Mouse (Mus musculus) lung, embryonic 15.5 days (tissue): ENCODE results near the gene Irgm1. TPM values are rescaled to one million over a fixed set of nuclear protein-coding genes. Genes with fewer than 3 reads are reported as not detected.
"Not testable (repeated sequence)": the region's sequence is repeated elsewhere in the genome, so short reads cannot be mapped to it uniquely, and the experiment has no call there.

ENCODE experiments used
- ATAC-seq: fragments of 200-750 bp; cut with Nextera tagmentation; 2 replicates; pipeline ENCODE4 v1.8.0; 2017; ENCODE audit warnings: moderate number of reproducible peaks, borderline replicate concordance; ENCODE audit not compliant: low FRiP score, low TSS enrichment; ENCODE audit errors: extremely low read depth
- H3K27ac ChIP-seq: fragments of 300-500 bp; sonication (generic); 2 replicates; pipeline ENCODE4 v1.5.1; 2015; ENCODE audit warnings: moderate library complexity, mild to moderate bottlenecking, inconsistent platforms
- H3K27me3 ChIP-seq: fragments of 300-500 bp; sonication (generic); 2 replicates; pipeline ENCODE4 v1.6.1; 2015; ENCODE audit warnings: inconsistent platforms
- H3K36me3 ChIP-seq: fragments of 300-500 bp; sonication (generic); 2 replicates; pipeline ENCODE4 v1.6.1; 2015; ENCODE audit warnings: inconsistent platforms
- H3K4me1 ChIP-seq: fragments of 300-500 bp; sonication (generic); 2 replicates; pipeline ENCODE4 v1.6.1; 2015; ENCODE audit warnings: inconsistent platforms
- H3K4me2 ChIP-seq: fragments of 300-500 bp; sonication (generic); 2 replicates; pipeline ENCODE4 v1.6.1; 2015; ENCODE audit warnings: inconsistent platforms, mild to moderate bottlenecking, moderate library complexity
- H3K4me3 ChIP-seq: fragments of 300-500 bp; sonication (generic); 2 replicates; pipeline ENCODE4 v1.5.1; 2015; ENCODE audit warnings: mild to moderate bottlenecking, inconsistent platforms
- H3K9ac ChIP-seq: fragments of 300-500 bp; sonication (generic); 2 replicates; pipeline ENCODE4 v1.6.1; 2015; ENCODE audit warnings: inconsistent platforms
- H3K9me3 ChIP-seq: fragments of 300-500 bp; sonication (generic); 2 replicates; pipeline ENCODE4 v1.6.1; 2016; ENCODE audit warnings: inconsistent platforms
- WGBS: fragments of 180-500 bp; shearing (Covaris S2); methylation state at CpG from one replicate; pipeline ENCODE4 v1.1.7; 2015; 5-methylcytosine and 5-hydroxymethylcytosine counted together
- polyA plus RNA-seq: library from polyadenylated mRNA; unstranded; fragments of >200 nt; fragmentation: Nextera tagmentation; extraction: Ambion mirVana; gene quantifications from 2 replicates; pipeline ENCODE4 v1.2.1, GENCODE M21; 2015

The Irgm1 gene
- polyA plus RNA-seq, 1 experiment from 2014 or later, result 11.8 TPM

- WGBS, result 6% methylated on average over 23 of the region's 23 CpGs
- peak; percentile 3; the same call in 1 of the 2 replicates for ATAC-seq
- Histone ChIP-seq H3K27ac (no peak overlapping the region), H3K9me3 (no peaks in the 10 kb centered on the region), H3K27me3 (peaks cover 7% of the 10 kb centered on the region; the same call in 1 of the 2 replicates), H3K36me3 (no peaks in the 10 kb centered on the region), H3K9ac (peak overlapping the region; percentile 52), H3K4me1 (peaks cover 20% of the 10 kb centered on the region), H3K4me2 (peak overlapping the region; percentile 83), H3K4me3 (peak overlapping the region; percentile 56)
Measured at GRCm38 (mm10) chr11:48852624-48853473, 18.6 kb downstream of the Irgm1 start.

GRCm38 (mm10) chr11:48852190-48852589, 19.3 kb downstream of the Irgm1 start:
- H3K4me2 ChIP-seq, result no peak overlapping the region
- no peak for ATAC-seq
- WGBS, result 74% methylated on average over 4 of the region's 4 CpGs

GRCm38 (mm10) chr11:48851270-48851995, 20.1 kb downstream of the Irgm1 start:
- no peak overlapping the region for H3K4me3 ChIP-seq
- peaks cover 20% of the 10 kb centered on the region for H3K4me1 ChIP-seq
- no peak overlapping the region for H3K27ac ChIP-seq
- H3K36me3 ChIP-seq, result no peaks in the 10 kb centered on the region
- ATAC-seq, result no peak
- H3K27me3 ChIP-seq, result peaks cover 7% of the 10 kb centered on the region; the same call in 1 of the 2 replicates
- no peak overlapping the region for H3K9ac ChIP-seq
- no peaks in the 10 kb centered on the region for H3K9me3 ChIP-seq
- H3K4me2 ChIP-seq, result no peak overlapping the region
- 80% methylated on average over 4 of the region's 4 CpGs for WGBS

More at GRCm38 (mm10) chr11:48852190-48852589, 19.3 kb downstream of the Irgm1 start:
- H3K4me1 ChIP-seq, result peaks cover 20% of the 10 kb centered on the region
- peaks cover 7% of the 10 kb centered on the region; the same call in 1 of the 2 replicates for H3K27me3 ChIP-seq
- H3K4me3 ChIP-seq, result no peak overlapping the region
- no peak overlapping the region for H3K27ac ChIP-seq
- no peaks in the 10 kb centered on the region for H3K36me3 ChIP-seq
- H3K9me3 ChIP-seq, result no peaks in the 10 kb centered on the region
- H3K9ac ChIP-seq, result no peak overlapping the region

GRCm38 (mm10) chr11:48850240-48850639, 21.2 kb downstream of the Irgm1 start:
- 23% methylated on average over 2 of the region's 2 CpGs for WGBS
- no peak overlapping the region for H3K4me2 ChIP-seq

GRCm38 (mm10) chr11:48846881-48847280, 24.6 kb downstream of the Irgm1 start:
- Histone ChIP-seq H3K27me3 (peaks cover 7% of the 10 kb centered on the region; the same call in 1 of the 2 replicates), H3K27ac (no peak overlapping the region), H3K9ac (no peak overlapping the region), H3K4me3 (no peak overlapping the region), H3K4me2 (no peak overlapping the region), H3K9me3 (no peaks in the 10 kb centered on the region), H3K36me3 (no peaks in the 10 kb centered on the region), H3K4me1 (peaks cover 3% of the 10 kb centered on the region)
- 57% methylated on average over 5 of the region's 5 CpGs for WGBS
- ATAC-seq, result no peak

More at GRCm38 (mm10) chr11:48850240-48850639, 21.2 kb downstream of the Irgm1 start:
- Histone ChIP-seq H3K27me3 (peaks cover 7% of the 10 kb centered on the region; the same call in 1 of the 2 replicates), H3K9ac (no peak overlapping the region), H3K36me3 (no peaks in the 10 kb centered on the region), H3K4me1 (peaks cover 20% of the 10 kb centered on the region), H3K4me3 (peak overlapping the region; percentile 8; the same call in 1 of the 2 replicates), H3K27ac (no peak overlapping the region), H3K9me3 (no peaks in the 10 kb centered on the region)
- ATAC-seq, result no peak

GRCm38 (mm10) chr11:48846362-48846761, 25.1 kb downstream of the Irgm1 start:
- H3K4me1 ChIP-seq, H3K9me3 ChIP-seq, H3K27me3 ChIP-seq, H3K4me3 ChIP-seq, H3K9ac ChIP-seq, H3K4me2 ChIP-seq, ATAC-seq, H3K27ac ChIP-seq, H3K36me3 ChIP-seq: not testable (repeated sequence)
- 72% methylated on average over 2 of the region's 2 CpGs for WGBS

- H3K9me3 ChIP-seq, result no peaks in the 10 kb centered on the region
- H3K27ac ChIP-seq, result no peak overlapping the region
- no peak for ATAC-seq
- 30% methylated on average over 13 of the region's 13 CpGs for WGBS
- H3K4me3 ChIP-seq, result no peak overlapping the region
- H3K4me2 ChIP-seq, result no peak overlapping the region
- peaks cover 7% of the 10 kb centered on the region; the same call in 1 of the 2 replicates for H3K27me3 ChIP-seq
- H3K36me3 ChIP-seq, result no peaks in the 10 kb centered on the region
- H3K4me1 ChIP-seq, result peaks cover 3% of the 10 kb centered on the region
- H3K9ac ChIP-seq, result no peak overlapping the region
Measured at GRCm38 (mm10) chr11:48845244-48845815, 26.2 kb downstream of the Irgm1 start.

- no peak for ATAC-seq
- Histone ChIP-seq H3K4me2 (no peak overlapping the region), H3K9ac (no peak overlapping the region), H3K9me3 (no peaks in the 10 kb centered on the region), H3K4me3 (no peak overlapping the region), H3K36me3 (no peaks in the 10 kb centered on the region), H3K27ac (no peak overlapping the region), H3K4me1 (no peaks in the 10 kb centered on the region), H3K27me3 (peaks cover 7% of the 10 kb centered on the region; the same call in 1 of the 2 replicates)
- 55% methylated on average over 6 of the region's 6 CpGs for WGBS
Measured at GRCm38 (mm10) chr11:48844309-48844708, 27.2 kb downstream of the Irgm1 start.

GRCm38 (mm10) chr11:48843202-48843601, 28.3 kb downstream of the Irgm1 start:
- H3K27me3 ChIP-seq, result no peaks in the 10 kb centered on the region; the same call in 1 of the 2 replicates
- no peak overlapping the region for H3K4me2 ChIP-seq
- H3K36me3 ChIP-seq, result no peaks in the 10 kb centered on the region
- ATAC-seq, result no peak
- no peak overlapping the region for H3K4me3 ChIP-seq
- 55% methylated on average over 11 of the region's 11 CpGs for WGBS
- no peak overlapping the region for H3K27ac ChIP-seq
- no peak overlapping the region for H3K9ac ChIP-seq
- no peaks in the 10 kb centered on the region; the same call in 1 of the 2 replicates for H3K4me1 ChIP-seq
- H3K9me3 ChIP-seq, result no peaks in the 10 kb centered on the region

- H3K4me2 ChIP-seq, result no peak overlapping the region
- H3K27ac ChIP-seq, result no peak overlapping the region
- WGBS, result 67% methylated on average over 4 of the region's 4 CpGs
Measured at GRCm38 (mm10) chr11:48842378-48842792, 29.1 kb downstream of the Irgm1 start.

GRCm38 (mm10) chr11:48841213-48841612, 30.3 kb downstream of the Irgm1 start:
- Histone ChIP-seq H3K4me3 (no peak overlapping the region), H3K9me3 (no peaks in the 10 kb centered on the region), H3K27me3 (no peaks in the 10 kb centered on the region), H3K4me2 (no peak overlapping the region), H3K9ac (no peak overlapping the region), H3K27ac (no peak overlapping the region), H3K4me1 (peaks cover 4% of the 10 kb centered on the region), H3K36me3 (no peaks in the 10 kb centered on the region)
- 78% methylated on average over 5 of the region's 5 CpGs for WGBS
- no peak for ATAC-seq

More at GRCm38 (mm10) chr11:48842378-48842792, 29.1 kb downstream of the Irgm1 start:
- ATAC-seq, result no peak
- Histone ChIP-seq H3K4me3 (no peak overlapping the region), H3K36me3 (no peaks in the 10 kb centered on the region), H3K4me1 (no peaks in the 10 kb centered on the region; the same call in 1 of the 2 replicates), H3K9ac (no peak overlapping the region), H3K9me3 (no peaks in the 10 kb centered on the region), H3K27me3 (no peaks in the 10 kb centered on the region)
